Mouse (Mus musculus): ENCODE results near the gene Polm.

- TF ChIP-seq POLR2A (IDR thresholded peaks at IDR 0.05; ENCODE audit: low read depth, low read length) = no peak
- TF ChIP-seq CTCF (conservative IDR thresholded peaks at IDR 0.05; ENCODE audit: insufficient read depth, insufficient read length, low read depth, low read length) = no peak
Observed at GRCm38 (mm10) chr11:5873192-5873591, 35.4 kb upstream of the Polm start.

Data from kidney, adult 2 months (tissue).